Comparison of ENCODE assay signal across 19 mouse cellular contexts in the genomic region with DNA sequence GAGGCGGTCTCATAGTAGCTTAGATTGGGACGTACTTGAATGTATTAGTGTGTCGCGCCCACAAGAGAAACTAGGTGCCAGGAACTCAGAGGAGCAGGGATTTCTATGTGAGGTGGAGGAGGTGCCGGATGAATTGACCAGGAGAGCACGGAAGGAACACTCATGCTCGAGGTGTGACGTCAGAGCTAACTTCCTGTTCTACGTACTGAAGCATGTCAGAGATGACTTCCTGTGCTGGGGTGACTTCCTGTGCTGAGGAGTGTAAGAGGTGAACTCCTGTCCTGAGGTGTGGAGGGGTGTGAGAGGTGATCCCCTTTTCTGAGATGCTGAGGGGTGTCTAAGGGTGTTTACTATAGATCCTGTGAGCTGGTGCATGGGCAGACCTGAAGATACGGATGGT. TPM values are rescaled to one million over a fixed set of nuclear protein-coding genes. Genes with fewer than 3 reads are reported as not detected.
DNase-seq lines count a peak whose midpoint lies in the region; ATAC-seq and TF ChIP-seq lines count a peak whose summit lies in the region.
"Had no signal": no experiment of that assay in that cellular context is flagged by ENCODE, and none has a peak within 500 bp of the region (broad histone marks: within the 10 kb centered on the region; RNA-seq: fewer than 3 reads in every experiment).

No protein-coding gene starts in this region.

- TF ChIP-seq CTCF in MEL (IDR thresholded peaks at IDR 0.05 in 2 of 3, conservative IDR thresholded peaks at IDR 0.05 in 1 of 3; ENCODE audit: control insufficient read depth in 1 of 3, insufficient read depth in 1 of 3, low read depth in 2 of 3, low read length in 3 of 3, poor library complexity in 1 of 3, severe bottlenecking in 1 of 3): no peak

- H3K27me3 ChIP-seq in MEL (ENCODE audit: control insufficient read depth in 1 of 2, insufficient read depth in 2 of 2, low read length in 2 of 2): no peaks in the 10 kb centered on the region
- H3K27me3 ChIP-seq in embryonic facial prominence, embryonic 10.5 days (replicated peaks; ENCODE audit: low read depth, poor library complexity, severe bottlenecking): no peaks in the 10 kb centered on the region
- H3K27me3 ChIP-seq: embryonic facial prominence, embryonic 12.5 days; forebrain, embryonic 15.5 days; midbrain, embryonic 13.5 days; Patski had no signal

- H3K4me1 ChIP-seq in MEL (ENCODE audit: control insufficient read depth in 1 of 2, insufficient read depth in 2 of 2, low read length in 2 of 2): peaks cover 12 to 22% of the 10 kb centered on the region in 2 experiments
- peaks cover 7% of the 10 kb centered on the region for H3K4me1 ChIP-seq in embryonic facial prominence, embryonic 10.5 days
- H3K4me1 ChIP-seq: embryonic facial prominence, embryonic 12.5 days; forebrain, embryonic 15.5 days had no signal

- TF ChIP-seq RAD21 in MEL (IDR thresholded peaks at IDR 0.05; ENCODE audit: low read depth, low read length): no peak

- H3K9me3 ChIP-seq in MEL (replicated peaks; ENCODE audit: insufficient read depth, low read length): no peaks in the 10 kb centered on the region
- H3K9me3 ChIP-seq in embryonic facial prominence, embryonic 10.5 days: no peaks in the 10 kb centered on the region
- H3K9me3 ChIP-seq: embryonic facial prominence, embryonic 12.5 days; forebrain, embryonic 15.5 days; midbrain, embryonic 13.5 days had no signal

- no peak overlapping the region for H3K4me3 ChIP-seq in MEL (ENCODE audit: control insufficient read depth in 1 of 2, insufficient read depth in 1 of 2, low read depth in 2 of 2, low read length in 2 of 2)
- no peak overlapping the region for H3K4me3 ChIP-seq in embryonic facial prominence, embryonic 10.5 days
- H3K4me3 ChIP-seq: embryonic facial prominence, embryonic 12.5 days; forebrain, embryonic 15.5 days; midbrain, embryonic 13.5 days; myocyte had no signal

- DNase-seq in thymus, postnatal 14 days: peak; percentile 49
- no peak for DNase-seq in thymus, postnatal 36 days
- DNase-seq in MEL (ENCODE audit: low read depth, low spot score): peak; percentile 33
- DNase-seq in cerebellum, postnatal 4 days (ENCODE audit: low spot score in 2 of 2): no peak
- no peak for DNase-seq in embryonic facial prominence, embryonic 10.5 days (ENCODE audit: low spot score)
- no peak for DNase-seq in adrenal gland, postnatal 4 days (ENCODE audit: low spot score in 2 of 2)
- DNase-seq: adrenal gland, adult 2 months; cerebellum, adult 18-20 months; kidney, adult 9 months; kidney, postnatal 4 days; lung, adult 2 months; spleen, adult 18-20 months had no signal

- 94% methylated on average over 10 of the region's 10 CpGs for WGBS in embryonic facial prominence, embryonic 10.5 days

- H3K27ac ChIP-seq in MEL (ENCODE audit: control insufficient read depth, low read depth, low read length): no peak overlapping the region
- no peak overlapping the region for H3K27ac ChIP-seq in embryonic facial prominence, embryonic 10.5 days (replicated peaks)
- H3K27ac ChIP-seq: embryonic facial prominence, embryonic 12.5 days; forebrain, embryonic 15.5 days; macrophage; midbrain, embryonic 13.5 days had no signal

- peaks cover 20% of the 10 kb centered on the region; the same call in 1 of the 2 replicates for H3K79me2 ChIP-seq in MEL (ENCODE audit: control insufficient read depth, insufficient read depth, low read length, poor library complexity)

- H3K36me3 ChIP-seq in MEL (ENCODE audit: control insufficient read depth in 1 of 2, insufficient read depth in 2 of 2, low read length in 2 of 2): peaks cover 4 to 25% of the 10 kb centered on the region in 2 experiments
- peaks cover 16% of the 10 kb centered on the region; the same call in 1 of the 2 replicates for H3K36me3 ChIP-seq in embryonic facial prominence, embryonic 10.5 days (replicated peaks)
- H3K36me3 ChIP-seq: forebrain, embryonic 15.5 days; midbrain, embryonic 13.5 days had no signal

- peak; percentile 77 for ATAC-seq in inflammation-experienced regulatory T-cells, adult 6 months
- ATAC-seq: forebrain, embryonic 15.5 days; midbrain, embryonic 13.5 days; Patski had no signal

- TF ChIP-seq EP300 in MEL (IDR thresholded peaks at IDR 0.05; ENCODE audit: low read depth in 1 of 2, low read length in 2 of 2): no peak

- TF ChIP-seq POLR2A in MEL (IDR thresholded peaks at IDR 0.05; ENCODE audit: control insufficient read depth in 1 of 2, insufficient read depth in 1 of 2, low read depth in 1 of 2, low read length in 2 of 2, poor library complexity in 1 of 2): no peak

- H3K9ac ChIP-seq in MEL (ENCODE audit: control insufficient read depth, low read depth, low read length, poor library complexity, severe bottlenecking): no peak overlapping the region
- H3K9ac ChIP-seq: embryonic facial prominence, embryonic 12.5 days; forebrain, embryonic 15.5 days; midbrain, embryonic 13.5 days had no signal

TF ChIP-seq in MEL, 35 proteins besides CTCF, POLR2A, EP300 and RAD21:
- TF ChIP-seq NELFE (IDR thresholded peaks at IDR 0.05; ENCODE audit: low read depth, low read length): no peak
- no peak for TF ChIP-seq RCOR1 (IDR thresholded peaks at IDR 0.05; ENCODE audit: low read depth, low read length)
- no peak for TF ChIP-seq POLR2AphosphoS5 (IDR thresholded peaks at IDR 0.05; ENCODE audit: borderline replicate concordance, low read depth, low read length)

RNA-seq across cellular contexts. Expression of gene Aak1, which starts 22.5 kb away (rescaled TPM):
- total RNA-seq in MEL (2012; rRNA removed): 6.4 and 7.2 TPM in 2 replicates
- polyA plus RNA-seq in MEL (2012; ENCODE audit: insufficient read depth in 1 of 2, insufficient read length in 2 of 2, low read depth in 1 of 2, low replicate concordance in 2 of 2, missing spikeins in 1 of 2): 100 to 1,000 TPM in 1 of 2 experiments, 10 to 100 TPM in 1; 25.4 to 353 TPM
- 10 to 100 TPM; 23.9 to 27.8 (median 24.9) TPM for polyA plus RNA-seq in inflammation-experienced regulatory T-cells, adult 6 months (2017; shearing (Covaris generic))
- 11.3 and 13.3 TPM in 2 replicates for polyA plus RNA-seq in embryonic facial prominence, embryonic 10.5 days (2016; fragmentation: Nextera tagmentation; extraction: Ambion mirVana)
- 10 to 100 TPM; 85.6 to 87.7 TPM for total RNA-seq in adrenal gland, postnatal 4 days (2021)

Comparison
In these comparisons a context has a peak if more than half of its experiments do, and no peak if none do; other contexts are left out.
1. DNase-seq: peak in thymus, postnatal 14 days (single experiment) and MEL (single experiment); none in thymus, postnatal 36 days (0 of 2), cerebellum, postnatal 4 days (0 of 2), embryonic facial prominence, embryonic 10.5 days (single experiment) and adrenal gland, postnatal 4 days (0 of 2).